Mouse (Mus musculus): ENCODE measurements around the gene Ndufa6. TPM values are rescaled to one million over a fixed set of nuclear protein-coding genes. Genes with fewer than 3 reads are reported as not detected.
"Not testable (repeated sequence)": the region's sequence is repeated elsewhere in the genome, so short reads cannot be mapped to it uniquely, and the experiment has no call there.

The Ndufa6 gene
- total RNA-seq, 2 experiments from 2014 or later, result 206 to 215 TPM

DNA sequence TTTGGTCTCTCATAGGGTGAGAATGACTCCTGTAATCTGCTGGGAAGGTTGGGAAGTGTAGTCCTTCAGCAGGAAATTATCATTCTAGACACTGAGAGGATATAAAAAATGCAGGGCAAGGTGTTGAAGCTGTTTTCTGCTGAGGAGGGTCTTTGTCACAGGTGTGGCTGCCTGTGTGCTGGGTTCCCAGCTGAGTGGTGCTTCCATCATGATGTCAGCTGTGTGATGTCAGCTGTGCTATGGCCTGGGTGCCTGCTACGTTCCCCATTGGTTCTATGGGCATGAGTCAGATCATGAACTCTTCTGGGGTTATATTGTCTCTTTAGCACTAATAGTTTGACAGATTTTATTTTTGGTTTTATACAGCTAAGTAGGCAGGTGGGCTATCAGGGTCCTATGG is 14.7 kb upstream of the Ndufa6 start:
- no peak for DNase-seq (ENCODE audit: low spot score in 2 of 2)

DNA sequence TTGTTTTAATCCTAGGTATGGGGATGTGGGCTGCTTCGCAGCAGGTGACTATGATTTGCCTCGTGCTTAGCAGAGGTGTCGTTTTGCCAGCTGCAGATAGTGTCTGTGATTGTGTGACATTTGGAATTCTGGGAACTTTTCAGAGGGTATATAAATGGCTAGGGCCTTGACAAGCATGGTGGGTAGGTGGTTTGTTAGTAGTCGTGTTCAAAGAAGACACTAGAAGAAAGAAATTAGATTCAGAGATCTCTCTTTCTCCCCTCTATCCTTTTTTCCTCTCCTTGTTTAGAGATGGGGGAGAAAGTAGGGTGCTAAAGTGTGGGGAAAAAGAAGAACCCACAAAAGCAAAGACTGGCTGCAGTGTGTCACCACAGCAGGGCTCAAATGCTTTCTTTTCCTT is 14.0 kb upstream of the Ndufa6 start:
- no peak for DNase-seq (ENCODE audit: low spot score in 2 of 2)

DNA sequence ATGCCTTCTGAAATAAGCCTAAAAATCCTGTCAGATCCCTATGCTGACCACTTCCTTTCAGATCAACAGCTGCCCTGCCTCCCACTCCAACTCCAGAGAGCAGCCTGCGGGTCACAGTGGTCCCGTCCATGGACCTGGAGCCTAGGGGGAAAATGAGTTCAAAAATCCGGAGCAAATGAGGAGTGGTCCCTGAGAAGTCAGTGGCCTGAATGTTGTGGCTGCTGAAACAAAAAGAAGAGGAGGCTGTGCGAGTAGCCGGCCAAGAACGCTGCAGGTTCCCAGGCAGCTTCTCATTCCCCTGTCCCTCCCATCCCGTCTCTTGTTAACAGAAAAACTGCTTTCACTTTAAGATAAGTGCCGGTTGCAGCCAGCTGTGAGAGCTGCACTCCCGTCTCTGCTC is 10.4 kb upstream of the Ndufa6 start:
- DNase-seq (ENCODE audit: low spot score in 2 of 2), result not testable (repeated sequence)

DNA sequence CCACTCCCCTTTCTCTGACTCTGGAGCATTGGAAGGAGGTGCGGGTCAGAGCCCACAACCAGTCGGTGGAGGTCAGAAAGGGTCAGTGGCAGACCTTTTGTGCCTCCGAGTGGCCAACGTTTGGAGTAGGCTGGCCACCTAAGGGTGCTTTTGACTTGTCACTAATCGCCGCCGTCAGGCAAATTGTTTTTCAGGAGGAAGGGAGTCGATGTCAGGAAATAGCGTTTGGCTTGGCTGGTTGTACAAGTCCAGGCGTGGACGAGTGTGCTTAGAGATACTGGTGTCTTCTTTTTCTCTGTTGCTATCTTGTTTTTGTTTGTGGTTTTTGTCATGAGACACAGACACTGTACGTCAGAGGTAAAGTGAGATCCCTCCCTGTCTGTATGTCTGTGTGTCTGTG is 9.7 kb upstream of the Ndufa6 start:
- not testable (repeated sequence) for DNase-seq (ENCODE audit: low spot score in 2 of 2)

DNA sequence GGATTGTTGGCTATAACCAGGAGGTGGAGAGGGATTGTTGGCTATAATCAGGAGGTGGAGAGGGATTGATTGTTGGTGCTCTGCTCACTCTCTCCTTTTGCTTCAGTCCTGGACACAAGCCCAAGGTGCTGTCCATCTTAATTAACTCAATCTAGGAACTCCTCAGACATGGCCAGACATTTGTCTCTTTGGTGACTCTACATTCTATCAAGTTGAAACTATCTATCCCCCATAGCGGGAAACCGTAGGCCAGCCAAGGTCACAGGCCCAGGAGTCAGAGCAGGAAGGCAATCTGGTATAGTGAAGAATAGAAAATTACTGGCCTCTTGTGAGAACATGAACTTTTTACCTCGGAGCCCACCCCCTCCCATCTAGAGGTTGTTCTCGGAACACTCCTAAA is 8.1 kb upstream of the Ndufa6 start:
- DNase-seq (ENCODE audit: low spot score in 2 of 2), result no peak

DNA sequence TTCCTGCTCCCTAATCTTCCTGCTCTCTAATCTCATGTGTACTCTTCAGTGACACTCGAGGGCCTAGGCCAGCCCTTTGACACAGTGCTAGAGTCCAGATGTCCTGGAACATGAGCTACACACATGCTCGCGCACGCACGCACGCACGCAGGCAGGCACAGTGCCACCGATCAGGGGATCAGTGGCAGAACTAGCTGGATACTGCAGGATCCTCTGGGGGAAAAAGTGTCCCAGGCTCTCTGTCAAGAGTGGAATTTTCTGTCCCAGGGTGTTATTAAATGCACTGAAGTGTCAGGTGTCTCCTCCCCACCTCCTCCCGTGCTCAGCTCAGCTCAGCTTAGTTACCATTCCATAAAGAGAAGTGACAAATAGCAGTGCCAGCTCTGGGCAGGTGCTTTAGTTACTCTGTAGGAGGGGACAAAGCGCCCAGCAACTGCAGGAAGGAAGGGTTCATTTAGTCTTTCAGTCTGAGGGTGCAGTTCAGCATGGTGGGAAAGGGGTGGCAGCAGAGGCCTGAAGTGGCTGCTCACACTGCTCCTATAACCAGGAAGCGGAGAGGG is 7.4 kb upstream of the Ndufa6 start:
- DNase-seq (ENCODE audit: low spot score in 2 of 2), result no peak

DNA sequence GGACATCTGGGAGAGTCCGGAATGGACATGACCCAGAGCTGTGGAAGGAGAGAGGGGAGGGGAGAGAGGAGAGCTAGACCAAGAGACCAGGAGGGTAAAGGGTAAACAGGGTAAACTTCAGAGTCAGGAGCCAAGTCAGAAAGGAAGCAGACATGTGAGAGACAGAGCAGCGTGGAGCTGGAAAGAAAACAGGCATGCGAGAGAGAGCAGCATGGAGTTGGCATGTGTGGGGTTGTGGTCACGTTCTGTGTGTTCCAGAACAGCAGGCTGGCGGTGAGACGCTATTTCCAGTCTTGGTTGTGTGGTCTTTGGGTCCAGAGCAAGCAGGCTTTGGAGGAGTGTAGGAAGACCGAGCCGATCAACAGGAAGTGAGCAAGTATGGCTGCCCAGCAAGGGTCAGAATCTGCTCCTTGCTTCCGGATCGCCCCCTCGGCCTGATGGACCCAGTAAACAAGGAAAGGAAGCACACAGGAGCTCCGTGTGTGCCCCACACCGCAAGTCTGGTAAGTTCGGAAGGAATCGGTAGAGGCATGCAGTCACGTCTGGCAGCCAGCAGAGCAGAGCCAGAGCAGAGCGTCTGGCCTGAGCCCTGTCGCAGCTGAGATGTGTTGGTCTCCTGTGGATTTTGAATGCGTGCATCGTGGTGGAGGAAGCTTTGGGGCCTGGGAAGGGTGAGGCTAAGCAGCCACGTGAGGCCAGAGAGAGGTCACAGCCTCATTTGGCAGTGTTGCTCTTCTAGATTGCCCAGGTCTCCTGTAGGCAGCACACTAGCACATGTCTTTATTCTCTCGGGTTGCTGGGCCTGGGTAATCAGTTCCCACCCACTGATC is 4.5 kb upstream of the Ndufa6 start:
- no peak for DNase-seq (ENCODE audit: low spot score in 2 of 2)

DNA sequence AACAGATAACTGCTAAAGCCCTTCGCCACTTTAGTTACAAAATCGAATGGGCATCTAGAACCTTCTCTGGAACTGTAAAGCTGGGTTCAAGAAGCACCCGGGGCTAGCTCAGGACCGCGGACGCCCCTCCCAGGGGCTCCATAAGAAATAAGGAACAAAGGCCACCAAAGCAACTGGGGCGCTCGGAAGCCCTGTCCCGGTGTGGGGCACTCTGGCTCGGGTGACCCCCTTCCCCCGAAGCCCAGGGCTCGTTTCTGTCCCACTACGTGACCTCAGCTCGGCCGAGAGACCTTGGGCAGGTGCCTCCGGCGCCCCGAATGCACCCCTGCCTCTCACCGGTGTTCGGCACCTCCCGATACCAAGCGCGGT is 393 bp downstream of the Ndufa6 start:
- no peak for DNase-seq (ENCODE audit: low spot score in 2 of 2)

DNA sequence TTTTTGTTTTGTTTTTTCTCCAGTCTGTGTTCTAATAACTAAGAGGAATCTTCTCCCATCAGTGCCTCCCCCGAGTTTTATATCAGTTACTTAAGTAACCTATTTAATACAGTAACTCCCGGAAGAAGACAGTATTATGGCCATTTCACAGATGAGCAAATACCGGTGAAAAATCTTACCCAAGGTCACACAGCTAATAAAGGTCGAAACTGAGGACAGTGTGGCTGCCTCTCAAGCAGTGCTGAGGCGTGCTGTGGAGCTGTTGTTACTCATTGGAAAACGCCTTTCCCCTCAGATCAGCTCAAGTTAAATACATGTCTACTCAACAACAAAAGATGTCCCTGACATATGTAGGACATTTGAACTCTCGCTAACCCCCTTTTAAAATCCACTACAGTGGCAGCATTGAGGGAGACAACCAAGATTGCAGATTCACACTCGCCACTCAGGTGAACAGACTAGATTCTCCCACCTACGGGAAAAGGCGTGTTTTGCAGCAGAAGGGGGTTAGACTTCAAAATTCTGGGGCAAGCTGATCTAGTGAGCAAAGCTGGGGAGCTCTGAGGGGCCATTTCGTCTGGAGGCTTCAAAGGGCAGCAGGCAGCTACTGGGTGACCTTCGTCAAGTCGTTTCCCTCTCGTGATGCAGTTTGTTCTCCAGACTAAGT is 911 bp downstream of the Ndufa6 start:
- DNase-seq (ENCODE audit: low spot score in 2 of 2), result no peak

DNA sequence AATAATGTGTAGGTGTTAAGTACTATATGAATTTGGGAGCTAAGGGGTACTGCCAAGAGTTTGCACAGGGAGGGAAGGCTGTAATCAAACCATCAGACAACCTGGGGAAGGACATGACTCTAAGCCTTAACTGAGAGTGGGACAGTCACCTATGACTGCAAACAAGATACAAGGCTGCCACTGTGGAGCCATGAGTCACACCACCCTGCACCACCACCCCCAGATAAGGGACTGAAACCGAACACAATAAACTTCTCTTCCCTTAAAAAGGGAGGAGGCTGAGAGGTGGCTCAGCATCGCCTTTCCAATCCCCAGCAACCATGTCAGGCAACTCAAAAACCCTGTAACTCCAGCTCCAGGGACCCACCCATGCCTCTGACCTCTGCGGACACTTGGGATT is 2.6 kb downstream of the Ndufa6 start:
- no peak for DNase-seq (ENCODE audit: low spot score in 2 of 2)

DNA sequence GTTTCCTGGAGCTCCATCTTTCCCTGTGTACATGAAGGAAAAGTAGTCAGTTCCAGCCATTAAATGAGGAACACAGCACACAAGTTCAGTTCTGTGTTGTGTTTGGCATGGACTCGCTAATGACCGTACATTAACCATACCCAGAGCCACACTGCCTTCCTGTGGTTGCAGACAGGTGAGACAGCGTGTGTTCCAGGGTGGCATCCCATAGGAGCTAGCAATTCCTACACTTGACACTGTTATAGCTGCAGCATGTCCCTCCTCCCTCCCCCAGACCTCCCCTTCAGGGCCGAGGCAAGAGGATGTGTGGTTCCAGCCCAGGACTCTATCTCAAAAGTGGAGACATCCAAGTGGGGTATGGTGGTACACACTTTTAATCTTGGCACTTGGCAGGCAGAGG is 3.8 kb downstream of the Ndufa6 start:
- DNase-seq (ENCODE audit: low spot score in 2 of 2), result no peak

DNA sequence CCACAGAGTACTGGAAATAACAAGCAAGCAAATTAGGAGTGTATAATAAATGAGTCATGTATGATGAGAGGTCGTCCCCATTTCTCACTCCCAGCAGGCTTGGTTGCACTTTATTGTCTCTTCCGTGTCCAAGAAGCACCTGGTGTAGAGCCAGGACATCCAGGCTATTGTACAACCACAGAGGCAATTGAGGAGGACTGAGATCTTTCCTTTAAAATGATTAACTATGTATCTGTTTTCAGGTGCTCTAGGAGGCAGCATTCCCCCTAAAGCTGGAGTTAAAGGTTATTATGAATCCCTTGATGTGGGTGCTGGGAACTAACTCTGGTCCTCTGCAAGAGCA is 5.2 kb downstream of the Ndufa6 start:
- no peak for DNase-seq (ENCODE audit: low spot score in 2 of 2)

DNA sequence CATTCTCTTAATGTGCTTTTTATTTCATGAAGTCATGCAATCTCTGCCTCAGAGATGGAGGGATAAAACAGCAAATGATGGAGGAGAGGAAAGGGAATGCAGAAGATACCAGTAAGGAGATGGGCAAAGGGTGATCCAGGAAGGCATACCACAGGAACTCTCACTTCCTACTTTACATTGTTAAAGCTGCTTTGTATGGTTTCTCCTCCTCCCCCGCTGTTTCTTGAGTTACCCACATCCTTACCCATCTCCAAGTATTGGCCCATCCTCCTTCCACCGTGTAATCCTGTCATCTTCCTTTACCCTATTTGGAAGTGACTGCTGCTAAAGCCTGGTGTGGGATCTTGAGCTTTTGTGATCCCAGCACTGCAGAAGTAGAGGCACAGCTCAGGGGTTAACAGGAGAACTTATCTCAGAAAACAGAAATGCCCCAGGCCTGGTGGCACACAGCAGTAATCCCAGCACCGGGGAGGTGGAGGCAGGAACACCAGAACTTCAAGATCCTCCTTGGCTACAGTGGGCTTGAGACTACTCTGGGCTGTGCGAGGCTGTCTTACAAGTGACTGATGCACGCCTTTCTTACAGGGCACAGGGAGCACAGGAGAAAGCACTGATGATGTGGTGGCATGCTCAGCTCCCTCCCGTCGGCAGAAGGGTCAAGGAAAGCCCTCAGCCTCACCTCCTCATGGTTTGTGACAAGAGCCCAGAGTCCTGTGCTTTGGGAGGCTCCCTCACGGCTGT is 5.7 kb downstream of the Ndufa6 start:
- no peak for DNase-seq (ENCODE audit: low spot score in 2 of 2)

DNA sequence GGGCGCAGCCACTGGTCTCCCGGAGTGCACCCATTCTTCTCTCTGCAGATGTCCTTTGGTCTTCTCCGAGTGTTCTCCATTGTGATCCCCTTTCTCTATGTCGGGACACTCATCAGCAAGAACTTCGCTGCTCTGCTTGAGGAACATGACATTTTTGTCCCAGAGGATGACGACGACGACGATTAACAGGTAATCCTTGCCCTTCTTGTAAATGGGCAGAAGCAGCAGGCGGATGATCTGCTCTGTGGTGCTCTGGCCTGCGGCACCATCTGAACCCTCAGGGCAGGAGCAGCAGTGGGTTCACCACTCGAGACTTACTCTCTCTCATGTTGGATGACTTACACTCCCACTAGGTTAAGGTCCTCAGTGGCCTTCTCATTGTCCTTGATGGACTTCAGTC is 6.3 kb downstream of the Ndufa6 start:
- DNase-seq (ENCODE audit: low spot score in 2 of 2), result no peak

DNA sequence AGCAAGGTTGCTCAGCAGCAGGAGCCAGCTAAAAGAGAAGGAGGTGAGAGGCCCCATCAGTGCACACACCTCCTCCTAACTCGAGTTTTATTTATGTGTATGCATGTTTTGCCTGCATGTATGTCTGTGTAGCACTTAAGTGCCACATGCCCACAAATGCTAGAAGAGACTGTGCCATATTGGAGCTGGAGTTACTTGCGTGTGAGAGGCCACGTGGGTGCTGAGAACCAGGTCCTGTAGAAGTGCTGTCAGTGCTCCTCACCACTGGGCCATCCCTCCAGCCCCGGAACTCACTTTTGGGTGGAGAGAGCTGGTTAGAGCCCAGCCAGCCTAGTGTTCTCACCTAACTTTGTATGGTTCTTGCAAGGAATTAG is 6.8 kb downstream of the Ndufa6 start:
- no peak for DNase-seq (ENCODE audit: low spot score in 2 of 2)

DNA sequence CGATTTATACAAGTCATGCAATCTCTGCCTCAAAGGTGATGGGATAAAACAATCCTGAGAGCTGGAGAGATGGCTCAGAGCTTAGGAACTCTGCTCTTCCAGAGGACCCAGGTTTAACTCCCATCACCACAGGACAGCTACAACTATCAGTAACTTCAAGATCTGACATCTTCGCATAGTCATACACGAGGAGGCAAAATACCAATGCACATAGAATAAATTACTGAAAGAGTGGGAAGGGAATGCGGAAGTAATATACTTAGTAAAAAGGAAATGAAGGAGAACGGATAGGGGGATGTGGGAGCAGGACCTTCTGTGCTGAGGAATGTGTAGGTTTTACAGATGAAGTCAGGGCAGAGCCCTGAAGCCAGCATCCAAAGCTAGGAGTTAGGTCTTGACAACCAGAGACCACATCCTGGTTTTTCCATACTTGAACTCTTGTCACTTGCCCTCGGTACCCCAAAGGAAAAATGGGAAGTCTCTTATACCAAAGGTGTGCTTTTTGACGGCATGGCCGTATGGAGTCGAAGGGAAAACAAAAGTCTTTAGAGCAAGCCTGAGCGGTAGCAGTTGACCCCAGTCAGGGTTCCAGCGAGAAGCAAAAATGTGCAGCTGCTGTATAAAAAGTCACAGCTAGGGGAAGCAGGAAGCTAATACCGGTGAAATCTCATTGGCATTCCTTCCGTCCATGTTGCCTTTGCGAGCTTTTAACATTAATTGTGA is 7.4 kb downstream of the Ndufa6 start:
- no peak for DNase-seq (ENCODE audit: low spot score in 2 of 2)

DNA sequence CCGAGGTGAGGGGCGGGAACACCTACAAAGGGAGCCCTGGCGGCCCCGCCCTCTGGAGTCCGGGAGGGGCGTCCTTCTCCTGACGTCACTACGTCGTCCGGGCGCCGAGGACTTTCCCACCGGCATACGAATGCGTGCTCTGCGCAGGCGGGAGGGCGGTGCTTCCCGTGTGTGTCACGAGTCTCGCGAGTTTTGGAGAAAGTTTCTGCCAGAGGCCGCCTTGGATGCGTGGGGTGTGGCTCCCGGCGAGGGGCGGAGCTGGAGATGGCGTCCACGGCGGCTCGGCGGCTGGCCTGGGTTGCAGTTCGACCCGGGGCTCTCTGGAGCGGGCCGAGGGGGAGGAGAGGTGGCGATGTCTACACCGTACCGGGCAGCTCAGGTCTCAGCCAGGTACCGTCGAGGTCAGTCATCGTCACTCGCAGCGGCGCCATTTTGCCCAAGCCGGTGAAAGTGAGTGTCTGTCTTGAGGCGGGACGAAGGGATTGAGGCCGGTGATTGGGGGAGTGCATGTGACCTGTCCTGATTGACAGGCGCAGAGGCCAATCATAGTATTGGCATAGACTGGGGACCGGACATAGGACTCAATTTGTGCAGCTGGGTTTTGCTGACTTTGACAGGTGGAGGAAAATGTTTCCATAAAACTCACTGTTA is 8.2 kb downstream of the Ndufa6 start:
- DNase-seq (ENCODE audit: low spot score in 2 of 2), result peak; percentile 97 to 99

DNA sequence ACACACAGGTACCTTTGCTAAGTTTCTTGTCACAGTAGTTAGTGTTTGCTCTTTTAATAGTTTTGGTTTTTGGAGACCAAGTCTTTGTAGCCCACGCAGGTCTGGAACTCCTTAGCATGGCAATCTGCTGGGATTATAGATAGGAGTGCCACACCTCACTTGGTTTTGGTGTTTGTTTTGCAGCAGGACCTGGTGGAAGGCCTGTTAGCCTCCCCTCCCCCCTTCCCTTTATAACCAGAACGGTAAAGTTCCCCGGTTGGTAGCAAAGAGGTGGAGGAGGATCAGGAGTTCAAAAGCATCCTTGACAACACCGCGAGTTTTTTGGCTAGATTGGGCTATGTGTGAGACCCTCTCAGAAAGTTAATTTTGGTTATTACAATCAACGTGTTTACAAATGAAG is 9.2 kb downstream of the Ndufa6 start:
- no peak for DNase-seq (ENCODE audit: low spot score in 2 of 2)

DNA sequence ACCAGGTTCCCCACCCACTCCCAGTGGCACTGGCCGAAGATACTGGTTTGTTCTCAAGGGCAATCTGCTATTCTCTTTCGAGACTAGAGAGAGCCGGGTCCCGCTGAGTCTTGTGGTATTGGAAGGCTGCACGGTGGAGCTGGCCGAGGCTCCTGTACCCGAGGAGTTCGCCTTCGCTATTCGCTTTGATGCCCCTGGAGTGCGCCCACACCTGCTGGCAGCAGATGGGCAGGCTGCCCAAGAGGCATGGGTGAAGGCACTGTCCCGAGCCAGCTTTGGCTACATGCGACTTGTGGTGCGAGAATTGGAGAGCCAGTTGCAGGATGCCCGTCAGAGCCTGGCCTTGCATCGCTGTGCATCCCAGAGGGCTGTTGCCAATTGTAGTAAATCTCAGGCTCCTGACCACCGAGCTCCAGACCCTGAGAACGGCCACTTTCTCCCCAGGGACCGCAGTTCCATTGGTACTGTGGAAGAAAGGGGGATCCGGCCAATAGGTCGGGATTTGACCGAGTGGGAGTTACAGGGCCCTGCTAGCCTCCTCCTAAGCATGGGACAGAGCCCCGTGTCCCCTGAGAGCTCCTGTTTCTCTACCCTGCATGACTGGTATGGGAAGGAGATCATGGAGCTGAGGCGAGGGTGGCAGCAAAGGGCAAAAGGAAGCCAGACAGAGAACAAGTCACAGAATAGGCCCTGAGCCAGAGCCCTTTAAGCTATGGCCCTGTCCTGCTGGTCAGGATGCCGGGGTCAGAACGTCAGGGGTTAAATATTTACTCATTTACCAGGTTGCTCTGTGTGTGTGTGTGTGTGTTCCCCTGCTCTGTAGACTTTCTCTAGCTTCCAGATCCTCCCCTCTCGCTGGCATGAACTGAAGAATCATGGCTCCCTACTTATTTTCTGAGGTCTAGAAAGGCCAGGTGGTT is 10.5 kb downstream of the Ndufa6 start:
- DNase-seq (ENCODE audit: low spot score in 2 of 2), result no peak

DNA sequence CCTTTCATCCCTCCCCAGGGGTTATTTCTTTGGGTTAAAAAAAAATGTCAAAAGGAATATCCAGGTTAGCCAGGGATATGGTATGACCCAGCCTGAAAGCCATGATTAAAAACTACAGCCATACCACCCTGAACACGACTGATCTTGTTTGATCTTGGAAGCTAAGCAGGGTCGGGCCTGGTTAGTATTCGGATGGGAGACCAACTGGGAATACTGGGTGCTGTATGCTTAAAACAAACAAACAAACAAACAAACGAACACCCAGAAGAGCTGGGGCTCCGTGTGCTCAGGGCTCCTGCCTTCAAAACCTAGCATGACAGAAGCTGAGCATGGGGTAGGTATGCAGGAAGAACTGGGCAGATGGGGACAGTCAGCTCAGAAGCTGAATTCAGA is 11.6 kb downstream of the Ndufa6 start:
- DNase-seq (ENCODE audit: low spot score in 2 of 2), result no peak

Measured in layer of hippocampus, adult 18-20 months (tissue).